Mouse (Mus musculus): ENCODE measurements around the gene Galnt12. TPM values are rescaled to one million over a fixed set of nuclear protein-coding genes. Genes with fewer than 3 reads are reported as not detected.

Galnt12 gene
- polyA plus RNA-seq, 1 experiment from 2014 or later, result 2.4 TPM

DNA sequence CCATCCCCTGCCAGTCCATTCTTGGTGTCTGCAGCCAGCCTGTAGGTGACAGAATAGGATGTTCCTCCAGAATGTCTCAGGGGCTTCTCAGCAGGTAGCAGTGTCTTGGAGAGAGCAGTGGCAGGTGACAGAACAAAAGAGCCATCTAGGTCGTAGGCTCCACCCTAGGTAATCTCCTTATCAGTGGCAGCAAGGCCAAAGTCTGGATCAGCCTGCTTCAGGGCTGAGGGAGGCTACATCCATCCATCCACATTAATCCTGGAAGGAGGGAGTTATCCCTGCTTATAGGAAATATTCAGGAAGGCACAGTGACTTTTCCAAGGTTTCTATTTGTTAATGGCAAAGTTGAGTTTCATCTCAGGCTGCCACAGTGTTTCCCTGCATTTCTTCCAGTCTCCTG, 80.6 kb downstream of the Galnt12 start:
- no peak for ATAC-seq (ENCODE audit: low FRiP score, low read depth)
- H3K9me3 ChIP-seq, result no peaks in the 10 kb centered on the region
- no peak overlapping the region for H3K27ac ChIP-seq
- no peak overlapping the region for H3K4me3 ChIP-seq
- WGBS, result 70% methylated on average over 1 of the region's 1 CpGs
- no peaks in the 10 kb centered on the region for H3K27me3 ChIP-seq (replicated peaks)
- no peaks in the 10 kb centered on the region for H3K36me3 ChIP-seq
- no peak overlapping the region for H3K9ac ChIP-seq
- H3K4me1 ChIP-seq, result no peaks in the 10 kb centered on the region
- H3K4me2 ChIP-seq (replicated peaks), result no peak overlapping the region

Other genes starting within 250 kb of the Galnt12 start
- 2.2 and 3.0 TPM in 2 replicates for gene Gabbr2, start 100.0 kb upstream of the Galnt12 start, polyA plus RNA-seq (2016; fragmentation: Nextera tagmentation; extraction: Ambion mirVana)
- gene Anks6, start 34.5 kb upstream of the Galnt12 start, polyA plus RNA-seq (2016; fragmentation: Nextera tagmentation; extraction: Ambion mirVana), result 5.3 TPM in 2 replicates
- gene Col15a1, start 116.3 kb downstream of the Galnt12 start, polyA plus RNA-seq (2016; fragmentation: Nextera tagmentation; extraction: Ambion mirVana), result 4.9 and 5.6 TPM in 2 replicates